Mouse (Mus musculus) hindbrain, embryonic 16.5 days (tissue): ENCODE data around the gene Usp39. TPM values are rescaled to one million over a fixed set of nuclear protein-coding genes. Genes with fewer than 3 reads are reported as not detected.

Experiments used
- ATAC-seq: fragments of 200-750 bp; cut with Nextera tagmentation; 2 replicates; pipeline ENCODE4 v1.8.0; 2017; ENCODE audit warnings: moderate TSS enrichment, moderate library complexity
- H3K27ac ChIP-seq: fragments of 300-500 bp; sonication (generic); 2 replicates; pipeline ENCODE4 v1.5.1; 2014; ENCODE audit warnings: low read depth, mild to moderate bottlenecking, control low read depth, low read length, moderate library complexity
- H3K27me3 ChIP-seq: fragments of 300-500 bp; sonication (generic); replicated peaks from 2 replicates; pipeline ENCODE4 v1.6.1; 2014; ENCODE audit warnings: low read length; ENCODE audit not compliant: control insufficient read depth, insufficient read depth
- H3K36me3 ChIP-seq: fragments of 300-500 bp; sonication (generic); 2 replicates; pipeline ENCODE4 v1.6.1; 2014; ENCODE audit warnings: mild to moderate bottlenecking, low read length, moderate library complexity, mixed read lengths; ENCODE audit not compliant: control insufficient read depth, insufficient read depth
- H3K4me1 ChIP-seq: fragments of 300-500 bp; sonication (generic); 2 replicates; pipeline ENCODE4 v1.6.1; 2014; ENCODE audit warnings: low read depth, low read length; ENCODE audit not compliant: control insufficient read depth, insufficient read depth
- H3K4me2 ChIP-seq: fragments of 300-500 bp; sonication (generic); 2 replicates; pipeline ENCODE4 v1.6.1; 2014; ENCODE audit warnings: mild to moderate bottlenecking, low read length, control low read depth, moderate library complexity
- H3K4me3 ChIP-seq: fragments of 300-500 bp; sonication (generic); 2 replicates; pipeline ENCODE4 v1.5.1; 2014; ENCODE audit warnings: mild to moderate bottlenecking, low read length, control low read depth, moderate library complexity
- H3K9ac ChIP-seq: fragments of 300-500 bp; sonication (generic); 2 replicates; pipeline ENCODE4 v1.6.1; 2014; ENCODE audit warnings: low read depth, mild to moderate bottlenecking, control low read depth, low read length, moderate library complexity
- H3K9me3 ChIP-seq: fragments of 300-500 bp; sonication (generic); 2 replicates; pipeline ENCODE4 v1.6.1; 2014; ENCODE audit warnings: mild to moderate bottlenecking, low read length, moderate library complexity; ENCODE audit not compliant: control insufficient read depth
- WGBS: fragments of 180-500 bp; shearing (Covaris S2); extraction: QIAGEN DNeasy Blood & Tissue Kit; methylation state at CpG from one replicate; pipeline ENCODE4 v1.1.7; 2014; 5-methylcytosine and 5-hydroxymethylcytosine counted together
- polyA plus RNA-seq: library from polyadenylated mRNA; unstranded; fragments of >200 nt; fragmentation: Nextera tagmentation; extraction: Ambion mirVana; gene quantifications from 2 replicates; pipeline ENCODE4 v1.2.1, GENCODE M21; 2015

Gene Usp39
- polyA plus RNA-seq, 1 experiment from 2014 or later, result 34.2 TPM

DNA sequence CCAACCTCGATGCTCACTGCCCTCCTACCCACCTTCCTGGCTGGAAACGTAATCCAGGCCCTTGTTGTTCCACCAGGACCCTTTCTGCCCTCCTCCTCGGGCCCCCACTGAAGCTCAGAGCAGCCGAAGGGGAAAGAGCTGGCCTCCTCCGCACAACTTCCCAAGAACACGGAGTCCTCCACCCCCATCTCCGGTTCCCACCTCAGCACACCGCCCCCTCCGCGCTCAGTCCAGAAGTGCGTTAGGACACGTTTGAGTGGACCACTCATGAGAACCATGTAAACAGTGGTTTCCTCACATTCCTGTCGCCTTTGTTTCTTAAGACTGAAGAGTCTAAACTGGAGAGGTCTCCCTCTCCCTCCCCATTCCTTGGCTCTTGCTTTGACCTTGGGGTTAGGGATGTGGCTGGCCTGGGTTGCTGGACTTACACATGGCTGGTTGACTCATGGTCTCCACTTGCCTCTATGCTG lies 68.0 kb downstream of the Usp39 start:
- ATAC-seq, result peak; percentile 30
- no peak overlapping the region for H3K27ac ChIP-seq
- H3K4me1 ChIP-seq, result no peaks in the 10 kb centered on the region
- H3K4me2 ChIP-seq, result no peak overlapping the region
- no peaks in the 10 kb centered on the region for H3K36me3 ChIP-seq
- WGBS, result 84% methylated on average over 13 of the region's 13 CpGs
- no peak overlapping the region for H3K4me3 ChIP-seq
- no peak overlapping the region for H3K9ac ChIP-seq
- H3K27me3 ChIP-seq, result no peaks in the 10 kb centered on the region
- no peaks in the 10 kb centered on the region for H3K9me3 ChIP-seq

DNA sequence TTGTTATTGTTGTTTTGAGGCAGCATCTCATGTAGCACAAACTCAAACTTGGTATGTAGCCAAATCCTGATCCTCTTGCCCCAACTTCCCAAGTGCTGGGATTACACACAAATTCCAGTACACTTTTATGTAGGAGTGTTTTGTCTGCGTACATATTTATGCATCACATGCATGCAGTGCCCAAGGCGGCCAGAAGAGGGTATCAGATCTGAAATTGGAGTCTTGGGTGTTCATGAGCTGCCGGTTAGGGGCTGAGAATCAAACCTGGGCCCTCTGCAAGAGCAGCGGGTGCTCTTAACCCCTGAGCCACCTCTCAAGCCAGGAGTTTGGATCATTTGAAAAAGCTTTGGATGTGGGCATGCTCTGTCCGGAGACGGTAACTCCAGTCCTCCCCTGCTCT lies 68.8 kb downstream of the Usp39 start:
- Histone ChIP-seq H3K4me2 (no peak overlapping the region), H3K9ac (no peak overlapping the region), H3K4me1 (no peaks in the 10 kb centered on the region), H3K27me3 (no peaks in the 10 kb centered on the region), H3K36me3 (no peaks in the 10 kb centered on the region), H3K27ac (no peak overlapping the region), H3K4me3 (no peak overlapping the region), H3K9me3 (no peaks in the 10 kb centered on the region)
- 94% methylated on average over 6 of the region's 6 CpGs for WGBS
- ATAC-seq, result no peak

DNA sequence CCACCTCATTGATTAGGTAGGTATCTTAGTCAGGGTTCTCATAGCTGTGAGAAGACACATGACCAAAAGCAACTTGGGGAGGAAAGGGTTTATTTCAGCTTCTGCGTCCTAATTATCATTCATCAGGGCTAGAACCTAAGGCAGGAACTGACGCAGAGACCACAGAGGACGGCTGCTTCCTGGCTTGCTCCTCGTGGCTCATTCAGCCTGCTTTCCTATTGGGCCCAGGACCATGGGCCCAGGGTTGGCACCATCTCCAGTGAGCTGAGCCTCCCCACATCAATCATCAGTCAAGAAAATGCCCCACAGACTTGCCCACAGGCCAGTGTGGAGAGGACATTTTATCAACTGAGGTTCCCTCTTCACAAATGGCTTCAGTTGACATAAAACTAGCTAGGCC lies 69.5 kb downstream of the Usp39 start:
- ATAC-seq, result no peak
- 82% methylated on average over 4 of the region's 4 CpGs for WGBS

DNA sequence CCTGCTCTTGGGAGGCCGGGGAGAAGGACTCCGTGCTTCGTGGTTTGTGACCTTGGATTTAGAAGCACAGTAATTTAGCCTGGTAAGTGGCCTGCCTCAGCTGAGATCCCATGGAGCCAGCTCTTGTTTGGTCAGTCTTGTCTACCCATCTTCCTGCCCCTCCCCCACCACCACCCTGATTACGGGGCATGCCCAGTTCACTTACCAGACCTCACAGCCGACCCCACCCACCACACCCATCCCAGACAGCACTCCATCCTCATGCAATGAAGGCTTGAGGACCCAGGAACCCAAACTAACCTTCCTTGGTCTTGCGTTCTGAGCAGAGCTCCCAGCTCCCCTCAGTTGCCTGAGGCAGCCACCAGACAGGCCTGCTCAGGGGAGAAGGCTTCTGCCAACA lies 71.8 kb downstream of the Usp39 start:
- H3K9ac ChIP-seq, result no peak overlapping the region
- H3K27me3 ChIP-seq, result no peaks in the 10 kb centered on the region
- H3K4me2 ChIP-seq, result no peak overlapping the region
- no peak overlapping the region for H3K4me3 ChIP-seq
- no peaks in the 10 kb centered on the region for H3K9me3 ChIP-seq
- peaks cover 1% of the 10 kb centered on the region; the same call in 1 of the 2 replicates for H3K4me1 ChIP-seq
- no peak overlapping the region for H3K27ac ChIP-seq
- no peak for ATAC-seq
- no peaks in the 10 kb centered on the region for H3K36me3 ChIP-seq
- 76% methylated on average over 6 of the region's 6 CpGs for WGBS

More for the DNA sequence above, 69.5 kb downstream of the Usp39 start:
- Histone ChIP-seq H3K27me3 (no peaks in the 10 kb centered on the region), H3K4me2 (no peak overlapping the region), H3K36me3 (no peaks in the 10 kb centered on the region), H3K4me1 (no peaks in the 10 kb centered on the region), H3K9ac (no peak overlapping the region), H3K4me3 (no peak overlapping the region), H3K9me3 (no peaks in the 10 kb centered on the region), H3K27ac (no peak overlapping the region)

DNA sequence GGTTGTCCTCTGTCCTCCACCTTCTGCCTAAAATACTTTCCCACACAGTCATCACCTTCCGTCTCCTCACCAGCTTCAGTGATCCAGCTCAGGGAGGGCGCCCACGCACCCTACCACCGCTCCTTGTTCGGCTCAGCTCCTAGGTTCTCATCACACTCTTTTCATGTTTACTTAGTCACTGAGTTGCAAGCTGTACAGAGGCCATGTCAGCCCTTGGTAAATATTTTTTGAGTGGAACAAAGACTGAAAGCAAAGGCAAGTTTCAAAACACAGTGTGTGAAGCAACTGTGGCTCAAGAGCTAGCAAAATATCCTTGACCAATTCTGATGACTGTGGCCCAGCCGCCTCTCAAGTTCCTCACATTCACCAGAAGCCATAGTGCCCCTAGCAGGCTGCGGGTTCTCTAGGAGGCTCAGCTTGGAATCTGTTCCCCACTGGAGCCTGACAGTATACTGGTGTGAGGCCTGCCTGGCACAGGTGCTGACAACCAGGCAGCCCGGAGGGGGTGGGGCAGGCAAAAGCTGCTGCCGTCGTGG lies 72.8 kb downstream of the Usp39 start:
- H3K4me2 ChIP-seq, result no peak overlapping the region
- no peak overlapping the region for H3K4me3 ChIP-seq
- no peaks in the 10 kb centered on the region for H3K9me3 ChIP-seq
- H3K27ac ChIP-seq, result no peak overlapping the region
- no peaks in the 10 kb centered on the region for H3K36me3 ChIP-seq
- peaks cover 3% of the 10 kb centered on the region; the same call in 1 of the 2 replicates for H3K4me1 ChIP-seq
- no peak for ATAC-seq
- 87% methylated on average over 10 of the region's 10 CpGs for WGBS
- H3K9ac ChIP-seq, result no peak overlapping the region
- H3K27me3 ChIP-seq, result no peaks in the 10 kb centered on the region

DNA sequence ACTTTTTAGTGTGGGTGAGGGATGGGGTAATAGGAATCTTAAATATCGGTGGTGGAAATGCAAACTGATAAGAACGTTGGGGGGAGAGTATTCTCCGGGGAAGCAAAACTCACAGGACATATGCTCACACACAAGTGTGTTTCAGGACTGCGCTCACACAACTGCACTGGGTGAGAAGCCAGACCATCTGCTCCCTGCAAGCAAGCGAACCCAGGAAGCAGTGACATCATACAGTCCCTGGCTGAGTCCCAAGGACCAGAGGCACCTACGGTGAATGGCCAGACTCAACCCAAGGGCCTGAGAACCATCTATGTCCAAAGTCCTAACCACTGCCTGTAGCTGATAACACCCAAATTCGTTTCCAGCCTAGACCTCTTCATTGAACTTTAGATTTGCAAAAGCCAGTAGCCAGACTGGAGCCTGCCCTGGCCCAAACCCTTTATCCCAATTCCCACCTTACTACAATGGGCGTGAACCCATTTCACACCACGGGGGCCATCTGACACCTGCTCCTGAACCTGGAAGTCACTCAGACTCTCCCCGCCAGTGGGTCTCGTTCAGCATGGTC lies 73.9 kb downstream of the Usp39 start:
- no peak overlapping the region for H3K4me2 ChIP-seq
- WGBS, result 77% methylated on average over 11 of the region's 11 CpGs
- no peak overlapping the region for H3K4me3 ChIP-seq
- no peaks in the 10 kb centered on the region for H3K36me3 ChIP-seq
- no peak overlapping the region for H3K9ac ChIP-seq
- H3K27ac ChIP-seq, result no peak overlapping the region
- no peaks in the 10 kb centered on the region for H3K9me3 ChIP-seq
- no peak for ATAC-seq
- H3K4me1 ChIP-seq, result peaks cover 3% of the 10 kb centered on the region; the same call in 1 of the 2 replicates
- H3K27me3 ChIP-seq, result no peaks in the 10 kb centered on the region

DNA sequence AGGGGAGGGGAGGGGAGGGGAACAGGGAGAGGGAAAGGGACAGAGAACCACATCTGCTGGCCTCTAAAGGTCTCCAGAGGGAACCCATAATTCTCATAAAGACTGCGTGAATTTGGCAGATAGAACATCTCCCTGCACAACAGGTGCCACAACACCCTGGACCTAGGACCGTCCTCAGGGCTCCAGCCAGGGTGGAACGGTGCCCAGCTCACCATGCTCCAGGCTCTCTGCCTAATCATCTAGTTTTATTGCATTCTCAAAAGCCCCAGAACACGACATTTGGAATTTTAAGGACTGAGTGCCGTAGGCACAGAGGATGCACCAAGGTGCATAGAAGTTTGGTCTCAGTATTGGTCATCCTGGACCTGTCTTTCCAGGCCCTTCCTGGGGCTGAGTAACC lies 74.7 kb downstream of the Usp39 start:
- H3K27ac ChIP-seq, result no peak overlapping the region
- H3K27me3 ChIP-seq, result no peaks in the 10 kb centered on the region
- H3K4me3 ChIP-seq, result no peak overlapping the region
- no peak overlapping the region for H3K4me2 ChIP-seq
- no peaks in the 10 kb centered on the region for H3K36me3 ChIP-seq
- H3K9ac ChIP-seq, result no peak overlapping the region
- ATAC-seq, result no peak
- peaks cover 3% of the 10 kb centered on the region; the same call in 1 of the 2 replicates for H3K4me1 ChIP-seq
- 75% methylated on average over 5 of the region's 5 CpGs for WGBS
- H3K9me3 ChIP-seq, result no peaks in the 10 kb centered on the region

Other genes starting within 250 kb of the Usp39 start
- 64.7 and 69.2 TPM in 2 replicates for gene St3gal5, start 247.6 kb downstream of the Usp39 start, polyA plus RNA-seq
- 3.9 and 4.7 TPM in 2 replicates for gene Atoh8, start 109.6 kb downstream of the Usp39 start, polyA plus RNA-seq
- 0.61 and 0.70 TPM in 2 replicates for gene Sftpb, start 40.6 kb downstream of the Usp39 start, polyA plus RNA-seq
- 16.9 and 17.3 TPM in 2 replicates for gene 0610030E20Rik, start 2.1 kb upstream of the Usp39 start, polyA plus RNA-seq
- 22.1 and 22.9 TPM in 2 replicates for gene Tmem150a, start 10.3 kb upstream of the Usp39 start, polyA plus RNA-seq
- gene Rnf181, start 21.8 kb upstream of the Usp39 start, polyA plus RNA-seq, result 127 and 137 TPM in 2 replicates
- 16.2 and 20.1 TPM in 2 replicates for gene Vamp5, start 35.3 kb upstream of the Usp39 start, polyA plus RNA-seq
- gene Vamp8, start 45.5 kb upstream of the Usp39 start, polyA plus RNA-seq, result 28.5 and 29.4 TPM in 2 replicates
- gene Ggcx, start 69.1 kb upstream of the Usp39 start, polyA plus RNA-seq, result 15.8 and 18.5 TPM in 2 replicates
- gene Mat2a, start 94.4 kb upstream of the Usp39 start, polyA plus RNA-seq, result 300 and 327 TPM in 2 replicates
- 0.29 and 0.36 TPM in 2 replicates for gene Sh2d6, start 176.5 kb upstream of the Usp39 start, polyA plus RNA-seq
- 9.0 and 10.2 TPM in 2 replicates for gene Capg, start 199.2 kb upstream of the Usp39 start, polyA plus RNA-seq